Mouse (Mus musculus) testis, adult 2 months (tissue): ENCODE results near the gene Ifna9. TPM values are rescaled to one million over a fixed set of nuclear protein-coding genes. Genes with fewer than 3 reads are reported as not detected.
A peak's percentile ranks its signal among the peaks of the same experiment; 100 is the strongest.

Experiments used
- H3K27ac ChIP-seq: fragments of 200-500 bp; 2 replicates; pipeline ENCODE4 v1.5.1; 2012; ENCODE audit warnings: low read depth, low read length; ENCODE audit not compliant: control insufficient read depth, insufficient read depth
- H3K27me3 ChIP-seq: fragments of 200-500 bp; 2 replicates; pipeline ENCODE4 v1.6.1; 2012; ENCODE audit warnings: mild to moderate bottlenecking, low read length, moderate library complexity; ENCODE audit not compliant: control insufficient read depth, insufficient read depth
- H3K36me3 ChIP-seq: fragments of 200-500 bp; 2 replicates; pipeline ENCODE4 v1.6.1; 2012; ENCODE audit warnings: mild to moderate bottlenecking, low read length; ENCODE audit not compliant: control insufficient read depth, insufficient read depth
- H3K4me1 ChIP-seq: fragments of 200-500 bp; 2 replicates; pipeline ENCODE4 v1.6.1; 2012; ENCODE audit warnings: low read length; ENCODE audit not compliant: control insufficient read depth, insufficient read depth
- H3K4me3 ChIP-seq: fragments of 200-500 bp; 2 replicates; pipeline ENCODE4 v1.5.1; 2012; ENCODE audit warnings: low read depth, mild to moderate bottlenecking, low read length, moderate library complexity, mixed read lengths; ENCODE audit not compliant: control insufficient read depth
- CTCF ChIP-seq: fragments of 200-500 bp; IDR thresholded peaks from 2 replicates; pipeline ENCODE4 v1.5.1; 2012; ENCODE audit warnings: low read depth, mild to moderate bottlenecking, inconsistent platforms, low read length, moderate library complexity; ENCODE audit not compliant: control insufficient read depth, insufficient read depth, insufficient replicate concordance
- POLR2A ChIP-seq: fragments of 200-500 bp; IDR thresholded peaks from 2 replicates; pipeline ENCODE4 v1.6.1; 2012; ENCODE audit warnings: low read depth, mild to moderate bottlenecking, inconsistent platforms, low read length, moderate library complexity; ENCODE audit not compliant: control insufficient read depth
- polyA plus RNA-seq: library from polyadenylated mRNA; depleted of rRNA; stranded (reverse); fragments of >200 nt; gene quantifications from 2 replicates; pipeline ENCODE4 v1.2.3, GENCODE M21; 2012; rRNA removed

Ifna9 gene
- polyA plus RNA-seq, 1 experiment: not detected

DNA sequence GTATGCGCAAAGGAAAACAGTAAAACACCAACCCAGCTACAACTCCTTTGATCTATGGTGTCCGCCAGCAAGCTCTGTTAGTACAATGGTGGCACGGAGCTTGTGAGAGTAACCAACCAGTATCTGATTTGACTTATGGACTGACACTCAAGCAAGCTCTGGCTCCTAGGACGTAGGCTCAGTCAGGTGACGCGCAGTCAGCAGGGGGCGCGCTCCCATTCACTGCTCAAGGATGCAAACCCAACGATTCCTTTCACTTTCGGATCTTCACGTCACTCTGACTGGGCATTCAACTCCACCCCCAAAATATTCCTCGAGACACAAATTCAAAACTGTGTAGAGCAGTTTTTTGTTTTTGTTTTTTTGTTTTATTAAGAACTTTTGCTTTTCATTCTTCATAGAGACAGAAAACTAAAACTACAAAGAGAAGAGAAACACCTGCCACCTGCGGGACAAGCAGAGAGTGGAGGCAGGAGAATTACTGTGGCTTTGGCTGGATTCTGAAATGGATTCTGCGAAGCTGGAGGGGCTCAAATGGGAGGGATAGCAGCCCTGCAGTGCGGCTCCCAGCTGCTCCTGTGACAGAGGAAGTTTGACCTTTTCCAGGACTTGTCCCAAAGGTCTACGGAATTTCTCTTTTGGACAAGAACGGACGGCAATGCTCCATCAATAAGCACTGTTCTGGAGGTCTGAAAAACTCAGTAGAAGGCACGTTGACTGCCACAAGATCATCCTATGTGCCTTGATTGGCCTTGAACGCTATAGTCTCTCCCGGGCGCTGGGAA lies 41.8 kb downstream of the Ifna9 start:
- Histone ChIP-seq H3K36me3 (no peaks in the 10 kb centered on the region), H3K4me1 (no peaks in the 10 kb centered on the region), H3K27ac (no peak overlapping the region), H3K4me3 (no peak overlapping the region; the same call in 1 of the 2 replicates), H3K27me3 (no peaks in the 10 kb centered on the region)
- TF ChIP-seq POLR2A: no peak
- TF ChIP-seq CTCF: peak; percentile 79; the same call in 1 of the 2 replicates

DNA sequence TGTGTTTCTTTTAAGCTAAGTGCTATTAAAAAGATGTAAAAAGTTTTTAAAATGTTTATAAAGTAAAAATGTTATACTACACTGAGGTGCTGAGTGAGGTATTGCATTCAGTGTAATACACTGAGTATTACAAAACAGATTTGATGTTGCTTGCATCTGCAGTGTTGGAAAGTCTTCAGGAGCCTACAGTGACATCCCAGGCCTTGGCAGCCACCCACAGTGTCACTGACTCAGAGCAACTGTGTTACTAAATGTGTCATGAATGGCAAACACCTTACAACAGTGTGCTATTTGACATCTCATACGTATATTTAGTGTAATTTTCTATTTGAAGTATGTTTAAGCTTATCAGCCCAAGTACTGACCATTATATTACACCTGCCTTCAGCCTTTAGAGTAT lies 44.2 kb downstream of the Ifna9 start:
- Histone ChIP-seq H3K36me3 (no peaks in the 10 kb centered on the region), H3K4me3 (no peak overlapping the region), H3K4me1 (no peaks in the 10 kb centered on the region), H3K27ac (no peak overlapping the region), H3K27me3 (no peaks in the 10 kb centered on the region)
- no peak for TF ChIP-seq CTCF
- TF ChIP-seq POLR2A: no peak

DNA sequence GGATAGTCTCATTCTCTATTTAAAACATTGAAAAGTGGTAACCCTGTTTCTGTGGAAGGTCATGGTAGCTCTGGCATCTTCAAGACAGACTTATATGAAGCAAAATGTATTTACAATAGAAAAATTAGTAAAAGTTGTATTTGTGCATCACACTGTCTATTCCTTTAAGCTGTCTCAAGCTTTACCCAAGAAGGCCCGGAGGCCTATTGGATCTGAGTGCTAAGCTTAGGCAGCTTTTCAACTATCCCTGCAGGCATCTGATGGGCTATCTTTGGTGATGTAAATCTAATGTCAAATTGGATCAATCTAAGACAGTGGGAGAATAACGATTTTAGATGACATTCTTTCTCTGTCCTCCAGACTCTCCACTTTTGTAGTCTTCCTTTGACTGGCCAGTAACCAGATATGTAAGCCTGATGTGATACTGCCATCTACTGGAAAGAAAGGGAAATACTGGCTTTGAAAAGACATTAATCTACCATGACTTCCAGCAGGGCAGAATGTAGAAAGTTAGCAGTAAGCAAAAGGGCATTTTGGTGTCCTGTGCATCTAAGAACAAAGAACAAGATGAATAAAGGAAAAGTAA lies 48.4 kb downstream of the Ifna9 start:
- no peaks in the 10 kb centered on the region for H3K36me3 ChIP-seq
- H3K27me3 ChIP-seq: no peaks in the 10 kb centered on the region
- H3K27ac ChIP-seq: no peak overlapping the region
- TF ChIP-seq POLR2A (no peak), CTCF (no peak; the same call in 1 of the 2 replicates)
- no peak overlapping the region for H3K4me3 ChIP-seq
- no peaks in the 10 kb centered on the region for H3K4me1 ChIP-seq

Other genes starting within 250 kb of the Ifna9 start
- 0.90 and 1.4 TPM in 2 replicates for gene Hacd4, start 153.5 kb downstream of the Ifna9 start, polyA plus RNA-seq
- gene Ifnb1, start 69.6 kb downstream of the Ifna9 start, polyA plus RNA-seq: not detected in 2 replicates
- not detected in 2 replicates for gene Ifna15, start 34.1 kb downstream of the Ifna9 start, polyA plus RNA-seq
- gene Ifna14, start 20.6 kb downstream of the Ifna9 start, polyA plus RNA-seq: not detected in 2 replicates
- gene Ifna12, start 11.0 kb upstream of the Ifna9 start, polyA plus RNA-seq: not detected in 2 replicates
- gene C87499, start 42.0 kb upstream of the Ifna9 start, polyA plus RNA-seq: not detected in 2 replicates
- not detected in 2 replicates for gene Ifna13, start 52.1 kb upstream of the Ifna9 start, polyA plus RNA-seq
- gene Ifna16, start 84.5 kb upstream of the Ifna9 start, polyA plus RNA-seq: not detected in 2 replicates
- gene Ifna2, start 91.5 kb upstream of the Ifna9 start, polyA plus RNA-seq: not detected in 2 replicates
- 0.38 and 0.62 TPM in 2 replicates for gene Ifnab, start 99.0 kb upstream of the Ifna9 start, polyA plus RNA-seq
- 1.1 and 1.7 TPM in 2 replicates for gene Gm26566, start 129.4 kb upstream of the Ifna9 start, polyA plus RNA-seq
- 5.4 TPM in 2 replicates for gene Klhl9, start 130.1 kb upstream of the Ifna9 start, polyA plus RNA-seq
- not detected in 2 replicates for gene Gm13271, start 162.5 kb upstream of the Ifna9 start, polyA plus RNA-seq
- not detected in 2 replicates for gene Gm13283, start 167.7 kb upstream of the Ifna9 start, polyA plus RNA-seq
- not detected in 2 replicates for gene Gm13290, start 181.4 kb upstream of the Ifna9 start, polyA plus RNA-seq
- gene Gm13289, start 184.5 kb upstream of the Ifna9 start, polyA plus RNA-seq: not detected in 2 replicates
- not detected in 2 replicates for gene Gm13272, start 187.5 kb upstream of the Ifna9 start, polyA plus RNA-seq
- not detected in 2 replicates for gene Ifnz, start 189.7 kb upstream of the Ifna9 start, polyA plus RNA-seq
- gene Gm13276, start 193.3 kb upstream of the Ifna9 start, polyA plus RNA-seq: not detected in 2 replicates
- gene Gm13277, start 196.2 kb upstream of the Ifna9 start, polyA plus RNA-seq: not detected in 2 replicates
- gene Gm13278, start 199.2 kb upstream of the Ifna9 start, polyA plus RNA-seq: not detected in 2 replicates
- gene Gm13275, start 202.1 kb upstream of the Ifna9 start, polyA plus RNA-seq: not detected in 2 replicates
- gene Gm13279, start 205.0 kb upstream of the Ifna9 start, polyA plus RNA-seq: not detected in 2 replicates
- gene Gm13285, start 207.3 kb upstream of the Ifna9 start, polyA plus RNA-seq: not detected in 2 replicates
- not detected in 2 replicates for gene Gm13287, start 210.9 kb upstream of the Ifna9 start, polyA plus RNA-seq
- gene Gm13288, start 213.1 kb upstream of the Ifna9 start, polyA plus RNA-seq: not detected in 2 replicates
- not detected in 2 replicates for gene Ifna7, start 223.8 kb upstream of the Ifna9 start, polyA plus RNA-seq
- gene Ifna11, start 227.6 kb upstream of the Ifna9 start, polyA plus RNA-seq: not detected in 2 replicates
- not detected in 2 replicates for gene Ifna6, start 235.0 kb upstream of the Ifna9 start, polyA plus RNA-seq
- gene Ifna5, start 243.1 kb upstream of the Ifna9 start, polyA plus RNA-seq: not detected in 2 replicates
- not detected in 2 replicates for gene Ifna4, start 249.5 kb upstream of the Ifna9 start, polyA plus RNA-seq